Mouse (Mus musculus) embryonic fibroblast, embryonic 13.5 days (primary cell): ENCODE data around the gene Chchd6.

Source experiments
- CTCF ChIP-seq: IDR thresholded peaks from 2 replicates; pipeline ENCODE4 v1.5.1; 2011; ENCODE audit warnings: mild to moderate bottlenecking, control low read depth, low read length, moderate library complexity, borderline replicate concordance; ENCODE audit not compliant: insufficient read depth
- POLR2A ChIP-seq: IDR thresholded peaks from 2 replicates; pipeline ENCODE4 v1.6.1; 2011; ENCODE audit warnings: low read depth, mild to moderate bottlenecking, control low read depth, low read length, moderate library complexity

- TF ChIP-seq POLR2A (no peak), CTCF (no peak)
These were observed 96.5 kb downstream of the Chchd6 start for GRCm38 (mm10) chr6:89498764-89499516.
